Mouse (Mus musculus) stomach, embryonic 16.5 days (tissue): Measurements from ENCODE around the gene H2afy. TPM values are rescaled to one million over a fixed set of nuclear protein-coding genes. Genes with fewer than 3 reads are reported as not detected.
A peak's percentile ranks its signal among the peaks of the same experiment; 100 is the strongest.
"Not testable (repeated sequence)": the region's sequence is repeated elsewhere in the genome, so short reads cannot be mapped to it uniquely, and the experiment has no call there.

Source experiments
- ATAC-seq: fragments of 200-750 bp; cut with Nextera tagmentation; 2 replicates; pipeline ENCODE4 v1.8.0; 2017; ENCODE audit warnings: moderate number of reproducible peaks, moderate TSS enrichment; ENCODE audit not compliant: insufficient read depth, low FRiP score
- H3K27ac ChIP-seq: fragments of 300-500 bp; sonication (generic); 2 replicates; pipeline ENCODE4 v1.5.1; 2014; ENCODE audit warnings: low read length
- H3K27me3 ChIP-seq: fragments of 300-500 bp; sonication (generic); 2 replicates; pipeline ENCODE4 v1.6.1; 2014; ENCODE audit warnings: low read length, control low read depth, mixed read lengths; ENCODE audit not compliant: control insufficient read depth, insufficient read depth
- H3K36me3 ChIP-seq: fragments of 300-500 bp; sonication (generic); 2 replicates; pipeline ENCODE4 v1.6.1; 2014; ENCODE audit warnings: low read length; ENCODE audit not compliant: control insufficient read depth, insufficient read depth
- H3K4me1 ChIP-seq: fragments of 300-500 bp; sonication (generic); 2 replicates; pipeline ENCODE4 v1.6.1; 2014; ENCODE audit warnings: low read length, control low read depth, mixed read lengths; ENCODE audit not compliant: control insufficient read depth, insufficient read depth
- H3K4me2 ChIP-seq: fragments of 300-500 bp; sonication (generic); 2 replicates; pipeline ENCODE4 v1.6.1; 2014; ENCODE audit warnings: low read depth, low read length, mixed read lengths
- H3K4me3 ChIP-seq: fragments of 300-500 bp; sonication (generic); replicated peaks from 2 replicates; pipeline ENCODE4 v1.5.1; 2014; ENCODE audit warnings: mild to moderate bottlenecking, low read length
- H3K9ac ChIP-seq: fragments of 300-500 bp; sonication (generic); 2 replicates; pipeline ENCODE4 v1.6.1; 2014; ENCODE audit warnings: low read length
- H3K9me3 ChIP-seq: fragments of 300-500 bp; sonication (generic); replicated peaks from 2 replicates; pipeline ENCODE4 v1.6.1; 2016; ENCODE audit warnings: low read length, control low read depth; ENCODE audit not compliant: control insufficient read depth
- WGBS: fragments of 180-500 bp; shearing (Covaris S2); extraction: QIAGEN DNeasy Blood & Tissue Kit; methylation state at CpG from one replicate; pipeline ENCODE4 v1.1.7; 2014; 5-methylcytosine and 5-hydroxymethylcytosine counted together
- polyA plus RNA-seq: library from polyadenylated mRNA; unstranded; fragments of >200 nt; fragmentation: Nextera tagmentation; extraction: Ambion mirVana; gene quantifications from 2 replicates; pipeline ENCODE4 v1.2.1, GENCODE M21; 2015

The H2afy gene
- polyA plus RNA-seq, 1 experiment from 2014 or later = 271 TPM

DNA sequence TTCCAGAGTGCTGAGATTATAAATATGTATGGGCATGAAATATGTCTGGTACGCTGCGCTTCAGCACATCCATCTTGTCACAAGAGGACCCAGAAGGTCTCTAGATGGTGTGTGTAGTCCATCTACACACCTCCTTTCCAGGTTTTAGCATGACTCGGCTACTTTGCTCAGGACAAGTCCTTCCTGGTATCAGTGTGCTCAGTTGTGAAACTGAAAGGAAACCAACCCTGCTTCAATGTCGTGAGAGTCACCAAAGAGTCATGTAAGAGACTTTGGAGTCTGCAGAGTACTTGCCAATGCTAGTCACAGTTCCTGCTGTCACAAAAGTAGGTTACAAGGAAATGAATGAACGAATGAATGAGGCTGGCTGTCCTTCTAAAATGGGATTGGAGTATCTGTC lies 80.4 kb downstream of the H2afy start:
- 81% methylated on average over 5 of the region's 5 CpGs for WGBS
- ATAC-seq = no peak

DNA sequence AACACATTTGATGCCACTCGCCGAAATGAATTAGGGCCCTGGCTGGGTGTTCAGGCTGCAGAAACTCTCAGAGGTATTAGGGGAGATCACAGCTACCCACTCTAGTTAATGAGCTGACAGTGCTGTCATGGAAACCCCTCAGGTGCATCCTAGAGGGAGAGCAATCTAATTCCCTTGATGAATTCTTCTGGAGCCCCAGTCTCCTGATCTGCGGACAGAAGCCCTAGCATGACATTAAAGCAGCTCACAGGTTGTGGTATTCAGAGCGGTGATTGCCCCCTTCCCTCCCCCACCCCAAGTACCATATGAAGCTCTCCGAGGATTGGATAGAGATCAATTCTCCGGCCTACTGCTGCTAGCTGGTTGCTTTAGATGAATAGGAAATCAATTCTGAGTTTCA lies 82.1 kb downstream of the H2afy start:
- Histone ChIP-seq H3K27me3 (no peaks in the 10 kb centered on the region), H3K4me2 (no peak overlapping the region), H3K27ac (no peak overlapping the region), H3K4me1 (peaks cover 8% of the 10 kb centered on the region), H3K4me3 (no peak overlapping the region), H3K9ac (no peak overlapping the region), H3K36me3 (no peaks in the 10 kb centered on the region), H3K9me3 (no peaks in the 10 kb centered on the region)
- no peak for ATAC-seq
- 82% methylated on average over 6 of the region's 6 CpGs for WGBS

More for the DNA sequence above, 80.4 kb downstream of the H2afy start:
- H3K4me3 ChIP-seq = no peak overlapping the region
- no peaks in the 10 kb centered on the region for H3K9me3 ChIP-seq
- no peak overlapping the region for H3K9ac ChIP-seq
- H3K4me1 ChIP-seq = peaks cover 8% of the 10 kb centered on the region
- H3K27me3 ChIP-seq = no peaks in the 10 kb centered on the region
- no peak overlapping the region for H3K27ac ChIP-seq
- no peaks in the 10 kb centered on the region for H3K36me3 ChIP-seq
- H3K4me2 ChIP-seq = no peak overlapping the region

DNA sequence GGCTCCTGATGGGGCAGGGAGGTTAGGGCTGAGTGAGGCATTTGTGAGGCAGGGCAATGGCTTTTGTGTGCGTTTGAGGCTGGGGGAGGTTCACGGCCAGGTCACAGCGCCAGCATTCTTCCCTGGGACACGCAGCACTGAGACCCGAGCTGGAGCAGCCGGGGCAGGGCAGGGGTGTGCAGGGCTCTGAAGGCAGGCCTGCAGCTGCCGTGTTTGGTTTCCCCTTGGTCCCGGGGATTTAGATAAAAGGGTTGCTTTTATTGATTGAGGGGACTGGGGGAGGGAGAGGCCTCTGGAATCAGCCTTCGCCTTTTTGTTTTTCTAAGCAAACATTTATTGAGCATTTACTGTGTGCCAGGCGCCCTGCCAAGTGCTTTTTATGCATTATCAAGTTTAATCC lies 83.4 kb downstream of the H2afy start:
- no peaks in the 10 kb centered on the region for H3K27me3 ChIP-seq
- peaks cover 8% of the 10 kb centered on the region for H3K4me1 ChIP-seq
- H3K4me2 ChIP-seq = peak overlapping the region; percentile 11; the same call in 1 of the 2 replicates
- no peaks in the 10 kb centered on the region for H3K9me3 ChIP-seq
- ATAC-seq = peak; percentile 88
- peak overlapping the region; percentile 63 for H3K27ac ChIP-seq
- H3K9ac ChIP-seq = peak overlapping the region; percentile 2; the same call in 1 of the 2 replicates
- H3K36me3 ChIP-seq = no peaks in the 10 kb centered on the region
- WGBS = 17% methylated on average over 10 of the region's 10 CpGs
- no peak overlapping the region for H3K4me3 ChIP-seq

DNA sequence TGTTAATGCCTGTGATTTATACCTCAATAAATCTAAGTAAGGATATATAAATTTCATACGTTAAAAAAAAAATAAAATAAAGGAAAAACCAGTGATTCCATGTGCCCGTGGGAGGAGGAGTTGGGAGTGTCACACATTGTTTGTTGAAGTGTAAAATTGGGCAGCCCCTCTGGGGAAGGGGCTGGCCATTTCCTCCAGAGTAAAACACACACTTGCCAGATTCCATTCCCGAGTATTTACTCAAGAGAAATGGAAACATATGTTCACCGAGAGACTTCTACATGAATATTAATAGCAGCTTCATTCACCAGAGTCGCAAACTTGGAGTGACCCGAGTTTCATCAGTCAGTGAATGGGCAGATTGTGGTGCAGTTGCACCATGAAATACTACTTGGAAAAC lies 85.9 kb downstream of the H2afy start:
- no peak for ATAC-seq
- 23% methylated on average over 6 of the region's 6 CpGs for WGBS

DNA sequence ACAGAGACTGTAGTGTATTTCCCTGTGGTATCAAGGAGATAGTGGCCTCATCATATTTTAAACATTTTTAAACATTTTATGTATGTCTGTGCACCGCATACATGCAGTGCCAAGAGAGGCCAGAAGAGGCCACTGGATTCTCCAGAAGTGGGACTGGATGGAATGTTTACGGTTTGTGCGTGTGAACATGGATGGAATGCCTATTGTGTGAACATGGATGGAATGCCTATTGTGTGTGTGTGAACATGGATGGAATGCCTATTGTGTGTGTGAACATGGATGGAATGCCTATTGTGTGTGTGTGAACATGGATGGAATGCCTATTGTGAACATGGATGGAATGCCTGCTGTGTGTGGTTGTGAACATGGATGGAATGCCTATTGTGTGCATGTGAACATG lies 93.9 kb downstream of the H2afy start:
- WGBS = 84% methylated on average over 3 of the region's 3 CpGs
- Histone ChIP-seq H3K9me3 (no peaks in the 10 kb centered on the region), H3K4me1 (no peaks in the 10 kb centered on the region), H3K9ac (no peak overlapping the region), H3K27ac (no peak overlapping the region), H3K36me3 (no peaks in the 10 kb centered on the region), H3K4me2 (no peak overlapping the region), H3K4me3 (no peak overlapping the region), H3K27me3 (no peaks in the 10 kb centered on the region)
- no peak for ATAC-seq

More for the DNA sequence above, 85.9 kb downstream of the H2afy start:
- H3K4me3 ChIP-seq = no peak overlapping the region
- peaks cover 8% of the 10 kb centered on the region for H3K4me1 ChIP-seq
- H3K9ac ChIP-seq = no peak overlapping the region
- no peaks in the 10 kb centered on the region for H3K9me3 ChIP-seq
- H3K4me2 ChIP-seq = no peak overlapping the region
- H3K27ac ChIP-seq = no peak overlapping the region
- H3K36me3 ChIP-seq = no peaks in the 10 kb centered on the region
- H3K27me3 ChIP-seq = no peaks in the 10 kb centered on the region

DNA sequence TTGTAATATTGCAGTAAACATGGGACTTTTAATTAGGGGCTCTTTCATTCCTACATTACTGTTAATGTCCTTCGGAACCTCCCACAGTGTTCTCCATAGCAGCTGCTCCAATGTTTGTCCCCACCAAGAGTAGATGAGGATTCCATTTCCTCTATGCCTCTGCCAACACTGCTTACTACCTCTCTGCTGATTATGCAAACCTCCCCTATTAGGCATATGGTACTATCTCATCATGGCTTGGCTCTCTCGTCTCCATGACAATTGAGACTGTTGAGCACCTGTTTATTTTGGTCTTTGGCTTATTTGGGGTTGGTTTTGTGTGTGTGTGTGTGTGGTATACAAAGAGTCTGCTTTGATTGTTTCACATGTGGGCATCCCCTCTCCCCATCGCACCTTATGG lies 95.5 kb downstream of the H2afy start:
- 75% methylated on average over 3 of the region's 3 CpGs for WGBS
- Histone ChIP-seq H3K9me3 (no peaks in the 10 kb centered on the region), H3K4me2 (no peak overlapping the region), H3K9ac (no peak overlapping the region), H3K4me3 (no peak overlapping the region), H3K4me1 (no peaks in the 10 kb centered on the region), H3K27me3 (no peaks in the 10 kb centered on the region), H3K27ac (no peak overlapping the region), H3K36me3 (no peaks in the 10 kb centered on the region)
- no peak for ATAC-seq

DNA sequence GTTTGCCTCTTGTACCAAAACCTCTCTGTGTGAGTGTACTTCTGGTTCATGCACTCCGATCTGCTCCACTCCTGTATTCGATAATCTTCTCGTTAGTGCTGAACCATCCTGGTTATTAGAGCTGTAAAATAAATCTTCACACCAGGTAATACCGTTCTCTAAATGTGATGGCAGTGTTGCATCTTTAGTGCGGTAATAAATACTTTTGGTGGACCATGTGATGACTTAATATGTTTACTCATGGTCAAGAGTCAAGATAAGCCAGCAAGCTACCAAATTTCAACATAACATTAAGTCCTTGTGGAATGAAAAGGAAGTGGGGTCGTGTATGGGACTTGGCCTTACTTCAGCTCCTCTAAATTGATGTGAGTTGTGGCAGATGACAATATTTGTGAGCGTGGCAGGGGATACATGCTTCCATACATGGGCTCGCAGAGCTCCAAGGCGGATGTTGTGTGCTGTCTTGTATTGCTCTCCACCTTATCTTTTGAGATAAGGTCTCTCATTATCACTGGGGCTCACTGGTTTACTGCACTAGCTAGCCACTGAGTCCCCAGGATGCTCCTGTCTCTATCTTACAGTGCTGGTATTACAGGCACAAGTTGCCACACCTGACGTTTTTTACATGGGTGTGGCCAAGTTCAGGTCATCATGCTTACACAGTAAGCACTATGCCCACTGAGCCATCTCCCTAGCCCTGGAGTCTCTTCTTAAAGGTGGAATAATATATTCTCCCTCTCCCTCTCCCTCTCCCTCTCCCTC lies 96.4 kb downstream of the H2afy start:
- ATAC-seq = no peak
- 48% methylated on average over 10 of the region's 10 CpGs for WGBS
- H3K4me2 ChIP-seq = no peak overlapping the region
- no peaks in the 10 kb centered on the region for H3K27me3 ChIP-seq
- no peak overlapping the region for H3K4me3 ChIP-seq
- H3K36me3 ChIP-seq = no peaks in the 10 kb centered on the region
- H3K9ac ChIP-seq = no peak overlapping the region
- no peak overlapping the region for H3K27ac ChIP-seq
- no peaks in the 10 kb centered on the region for H3K4me1 ChIP-seq
- H3K9me3 ChIP-seq = no peaks in the 10 kb centered on the region

DNA sequence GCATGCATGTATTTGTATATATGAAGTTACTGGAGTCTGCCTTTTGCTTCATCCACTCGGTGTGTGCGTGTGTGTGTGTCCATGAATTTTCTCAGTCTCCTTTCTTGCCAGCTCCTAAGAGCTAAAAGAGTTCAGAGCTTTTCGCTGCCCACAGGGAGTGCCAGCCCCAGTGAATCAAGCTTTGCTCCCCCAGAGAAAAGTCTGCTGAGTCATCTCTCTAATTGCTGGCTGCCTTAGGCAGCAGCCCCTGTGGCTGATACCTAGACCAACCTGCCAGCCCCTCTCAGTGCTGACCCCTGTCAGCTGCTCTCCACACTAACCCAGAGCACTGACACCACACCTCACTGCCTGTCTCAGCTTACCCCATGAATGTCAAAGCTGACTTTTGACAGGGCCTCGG lies 107.2 kb downstream of the H2afy start:
- ATAC-seq = no peak
- Histone ChIP-seq H3K9me3 (no peaks in the 10 kb centered on the region), H3K27me3 (no peaks in the 10 kb centered on the region), H3K4me3 (no peak overlapping the region), H3K9ac (no peak overlapping the region), H3K36me3 (no peaks in the 10 kb centered on the region), H3K4me2 (no peak overlapping the region), H3K4me1 (peaks cover 29% of the 10 kb centered on the region), H3K27ac (no peak overlapping the region)
- 81% methylated on average over 4 of the region's 4 CpGs for WGBS

DNA sequence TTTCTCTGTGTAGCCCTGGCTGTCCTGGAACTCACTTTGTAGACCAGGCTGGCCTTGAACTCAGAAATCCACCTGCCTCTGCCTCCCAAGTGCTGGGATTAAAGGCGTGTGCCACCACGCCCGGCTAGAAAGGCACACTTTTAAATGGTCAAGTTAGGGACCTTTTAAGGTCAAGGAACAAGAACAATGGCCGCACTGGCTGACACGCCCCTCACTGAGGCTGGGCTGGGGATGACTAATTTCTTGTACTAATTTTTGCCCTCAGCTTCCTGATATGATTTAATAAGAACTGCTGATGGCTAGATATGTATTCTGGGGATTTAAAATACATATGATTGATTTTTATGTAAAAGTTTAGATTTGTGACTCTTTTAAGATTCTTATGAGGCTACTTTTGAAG lies 108.2 kb downstream of the H2afy start:
- 66% methylated on average over 5 of the region's 5 CpGs for WGBS
- not testable (repeated sequence) for H3K36me3 ChIP-seq, H3K4me3 ChIP-seq, H3K4me2 ChIP-seq, H3K27me3 ChIP-seq, H3K9me3 ChIP-seq, H3K27ac ChIP-seq, H3K9ac ChIP-seq
- H3K4me1 ChIP-seq = peaks cover 31% of the 10 kb centered on the region
- peak; percentile 16; the same call in 1 of the 2 replicates for ATAC-seq
